Mouse (Mus musculus): ENCODE measurements around the gene Uqcrh.

DNA sequence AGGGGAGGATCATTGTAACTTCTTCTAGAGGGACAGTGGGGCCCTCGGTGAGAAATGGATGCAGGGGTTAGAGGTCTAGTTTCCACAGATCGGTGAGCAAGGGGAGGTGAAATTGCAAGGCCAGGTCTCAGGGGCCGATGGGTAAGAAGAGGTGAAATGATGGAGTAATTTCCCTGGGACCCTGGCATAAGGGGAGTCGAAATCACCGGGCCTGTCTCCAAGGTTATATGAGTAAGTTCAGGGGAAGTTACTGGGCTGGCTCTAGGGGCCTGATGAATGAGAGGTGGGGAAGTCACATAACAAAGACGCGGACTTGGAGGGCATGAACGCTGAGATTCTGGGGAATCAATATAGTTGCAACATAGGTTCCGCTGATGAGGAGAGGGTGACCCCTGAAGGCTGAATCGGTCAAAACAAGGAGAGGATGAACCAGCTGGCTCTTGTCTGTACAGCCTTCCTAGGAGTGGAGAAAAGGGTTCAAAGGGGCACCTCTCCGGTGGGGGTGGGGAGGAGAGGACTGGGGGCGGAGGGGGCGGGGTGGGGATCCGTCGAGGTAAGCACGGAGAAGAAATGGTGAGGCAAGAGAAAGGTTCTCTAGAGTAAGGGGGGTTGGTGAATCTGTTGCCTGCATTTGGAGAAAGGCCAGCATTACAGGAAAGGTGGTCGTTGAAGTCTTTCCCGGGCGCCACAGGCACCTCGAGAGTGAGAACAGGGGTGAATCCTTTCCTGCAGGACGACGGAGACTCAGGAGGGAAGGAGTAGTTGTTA is 22.2 kb downstream of the Uqcrh start:
- TF ChIP-seq CTCF (IDR thresholded peaks at IDR 0.05; ENCODE audit: low read depth, low read length) (no peak), POLR2AphosphoS5 (IDR thresholded peaks at IDR 0.05; ENCODE audit: insufficient replicate concordance, low read depth, low read length) (no peak), TAL1 (conservative IDR thresholded peaks at IDR 0.05; ENCODE audit: low read depth, low read length) (no peak), GATA1 (IDR thresholded peaks at IDR 0.05; ENCODE audit: borderline replicate concordance, low read length) (no peak), GATA2 (IDR thresholded peaks at IDR 0.05; ENCODE audit: borderline replicate concordance, low read depth, low read length) (no peak)
